Mouse (Mus musculus): ENCODE measurements around the gene Dpp9. TPM values are rescaled to one million over a fixed set of nuclear protein-coding genes. Genes with fewer than 3 reads are reported as not detected.

The Dpp9 gene
- 51.8 TPM for polyA plus RNA-seq (2012; fragmentation: generic; extraction: Trizol)
- long read RNA-seq, experiment 1, transcript Dpp9-201 (21 exons, 3,374 nt): major isoform, 20 of 29 reads
- long read RNA-seq, experiment 1, partial matches to known transcripts: 3 of 29 reads
- long read RNA-seq, experiment 1, other reads (novel, unspliced or antisense): 6 of 29 reads
- long read RNA-seq, experiment 2, transcript Dpp9-201 (21 exons, 3,374 nt): major isoform, 553 of 649 reads
- long read RNA-seq, experiment 2, partial matches to known transcripts: 25 of 649 reads
- long read RNA-seq, experiment 2, other reads (novel, unspliced or antisense): 71 of 649 reads

- TF ChIP-seq MYOD1 (IDR thresholded peaks at IDR 0.05; ENCODE audit: control insufficient read depth, insufficient read length, low read depth): no peak
- no peak for TF ChIP-seq FOSL1 (IDR thresholded peaks at IDR 0.05; ENCODE audit: insufficient read depth, low read length, poor library complexity, severe bottlenecking)
- peak; percentile 16 for TF ChIP-seq MAX (IDR thresholded peaks at IDR 0.05)
- peak; percentile 58 for TF ChIP-seq CEBPB (IDR thresholded peaks at IDR 0.05; ENCODE audit: low read depth)
- TF ChIP-seq MYOG (IDR thresholded peaks at IDR 0.05; ENCODE audit: control insufficient read depth, extremely low read depth, insufficient read length): no peak
- no peak for TF ChIP-seq USF1 (IDR thresholded peaks at IDR 0.05; ENCODE audit: low read depth)
- no peak for TF ChIP-seq CTCF (IDR thresholded peaks at IDR 0.05; ENCODE audit: control insufficient read depth, insufficient read depth, insufficient read length)
- no peaks in the 10 kb centered on the region for H3K36me3 ChIP-seq (ENCODE audit: control insufficient read depth, insufficient read depth)
- no peaks in the 10 kb centered on the region for H3K27me3 ChIP-seq (ENCODE audit: control insufficient read depth, insufficient read depth, insufficient read length)
- peak within 1 kb of the TSS; percentile 60 for H3K4me3 ChIP-seq (ENCODE audit: insufficient read depth, poor library complexity, severe bottlenecking)
- H3K79me2 ChIP-seq (ENCODE audit: control insufficient read depth, insufficient read depth): peaks cover 49% of the 10 kb centered on the region
- peaks cover 13% of the 10 kb centered on the region for H3K79me3 ChIP-seq (ENCODE audit: low read depth)
- peak within 1 kb of the TSS; percentile 86 for H3ac ChIP-seq (ENCODE audit: control insufficient read depth, insufficient read length, low read depth)
These were observed at the start of gene Dpp9 for GRCm38 (mm10) chr17:56218377-56219191. Gene Dpp9, minus strand, starts transcription at chr17:56218905.

DNA sequence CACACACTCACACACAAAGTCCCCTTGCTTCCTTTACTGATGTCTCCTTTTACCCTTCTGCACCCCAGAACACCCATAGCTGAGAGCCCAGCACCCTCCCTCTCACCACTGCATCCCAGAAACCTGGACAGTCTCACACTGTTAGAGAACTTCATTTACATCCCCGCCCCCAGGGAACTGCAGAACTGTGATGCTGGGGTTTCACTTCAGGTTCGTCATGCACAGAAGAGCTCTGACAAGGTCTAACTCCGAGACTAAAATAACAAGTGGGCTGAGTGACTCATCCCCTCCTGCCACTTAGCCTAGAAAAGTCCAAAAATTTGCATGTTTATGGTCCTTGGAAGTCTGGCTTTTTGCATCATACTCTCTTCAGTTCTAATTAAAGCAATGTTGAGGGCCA lies 47.6 kb upstream of the Dpp9 start:
- Histone ChIP-seq H3K36me3 (ENCODE audit: control insufficient read depth, insufficient read depth) (peaks cover 19% of the 10 kb centered on the region), H3K4me3 (ENCODE audit: insufficient read depth, poor library complexity, severe bottlenecking) (no peak overlapping the region), H3K79me3 (ENCODE audit: low read depth) (peaks cover 3% of the 10 kb centered on the region), H3ac (ENCODE audit: control insufficient read depth, insufficient read length, low read depth) (peak overlapping the region; percentile 45), H3K79me2 (ENCODE audit: control insufficient read depth, insufficient read depth) (peaks cover 25% of the 10 kb centered on the region), H3K27me3 (ENCODE audit: control insufficient read depth, insufficient read depth, insufficient read length) (no peaks in the 10 kb centered on the region)
- TF ChIP-seq FOSL1 (IDR thresholded peaks at IDR 0.05; ENCODE audit: insufficient read depth, low read length, poor library complexity, severe bottlenecking) (peak; percentile 49), CTCF (IDR thresholded peaks at IDR 0.05; ENCODE audit: control insufficient read depth, insufficient read depth, insufficient read length) (no peak), MYOG (IDR thresholded peaks at IDR 0.05; ENCODE audit: control insufficient read depth, extremely low read depth, insufficient read length) (no peak), CEBPB (IDR thresholded peaks at IDR 0.05; ENCODE audit: low read depth) (no peak), MAX (IDR thresholded peaks at IDR 0.05) (no peak), USF1 (IDR thresholded peaks at IDR 0.05; ENCODE audit: low read depth) (no peak)

DNA sequence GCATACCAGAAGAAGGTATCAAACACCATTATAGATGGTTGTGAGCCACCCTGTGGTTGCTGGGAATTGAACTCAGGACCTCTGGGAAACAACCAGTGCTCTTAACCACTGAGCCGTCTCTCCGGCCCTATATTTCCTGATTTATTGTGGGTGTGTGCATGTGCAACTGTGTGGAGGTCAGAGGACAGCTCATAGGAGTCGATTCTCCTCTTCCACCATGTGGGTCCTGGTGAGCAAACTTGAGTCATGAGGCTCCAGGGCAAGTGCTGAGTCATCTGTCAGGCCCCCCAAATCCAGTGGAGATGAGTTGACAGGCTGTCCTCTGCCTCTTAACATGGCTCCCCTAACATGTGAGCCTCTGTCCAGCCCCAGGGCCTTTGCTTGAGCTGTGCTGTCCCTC lies 47.2 kb upstream of the Dpp9 start:
- H3K4me3 ChIP-seq (ENCODE audit: insufficient read depth, poor library complexity, severe bottlenecking): no peak overlapping the region
- peak overlapping the region; percentile 45 for H3ac ChIP-seq (ENCODE audit: control insufficient read depth, insufficient read length, low read depth)
- H3K79me2 ChIP-seq (ENCODE audit: control insufficient read depth, insufficient read depth): peaks cover 29% of the 10 kb centered on the region
- TF ChIP-seq FOSL1 (IDR thresholded peaks at IDR 0.05; ENCODE audit: insufficient read depth, low read length, poor library complexity, severe bottlenecking) (peak; percentile 47), CTCF (IDR thresholded peaks at IDR 0.05; ENCODE audit: control insufficient read depth, insufficient read depth, insufficient read length) (no peak), USF1 (IDR thresholded peaks at IDR 0.05; ENCODE audit: low read depth) (peak; percentile 21), MYOD1 (IDR thresholded peaks at IDR 0.05; ENCODE audit: control insufficient read depth, insufficient read length, low read depth) (peak; percentile 33)
- no peaks in the 10 kb centered on the region for H3K27me3 ChIP-seq (ENCODE audit: control insufficient read depth, insufficient read depth, insufficient read length)
- peaks cover 6% of the 10 kb centered on the region for H3K79me3 ChIP-seq (ENCODE audit: low read depth)
- H3K36me3 ChIP-seq (ENCODE audit: control insufficient read depth, insufficient read depth): peaks cover 23% of the 10 kb centered on the region

- Histone ChIP-seq H3K36me3 (ENCODE audit: control insufficient read depth, insufficient read depth) (peaks cover 31% of the 10 kb centered on the region), H3K79me3 (ENCODE audit: low read depth) (peaks cover 11% of the 10 kb centered on the region), H3K4me3 (ENCODE audit: insufficient read depth, poor library complexity, severe bottlenecking) (no peak overlapping the region), H3ac (ENCODE audit: control insufficient read depth, insufficient read length, low read depth) (no peak overlapping the region), H3K27me3 (ENCODE audit: control insufficient read depth, insufficient read depth, insufficient read length) (no peaks in the 10 kb centered on the region), H3K79me2 (ENCODE audit: control insufficient read depth, insufficient read depth) (peaks cover 38% of the 10 kb centered on the region)
- no peak for TF ChIP-seq CTCF (IDR thresholded peaks at IDR 0.05; ENCODE audit: control insufficient read depth, insufficient read depth, insufficient read length)
- TF ChIP-seq CEBPB (IDR thresholded peaks at IDR 0.05; ENCODE audit: low read depth): no peak
- no peak for TF ChIP-seq FOSL1 (IDR thresholded peaks at IDR 0.05; ENCODE audit: insufficient read depth, low read length, poor library complexity, severe bottlenecking)
- TF ChIP-seq USF1 (IDR thresholded peaks at IDR 0.05; ENCODE audit: low read depth): no peak
- TF ChIP-seq MYOG (IDR thresholded peaks at IDR 0.05; ENCODE audit: control insufficient read depth, extremely low read depth, insufficient read length): no peak
- TF ChIP-seq MYOD1 (IDR thresholded peaks at IDR 0.05; ENCODE audit: control insufficient read depth, insufficient read length, low read depth): no peak
- no peak for TF ChIP-seq MAX (IDR thresholded peaks at IDR 0.05)
These were observed 46.3 kb upstream of the Dpp9 start for GRCm38 (mm10) chr17:56265011-56265410.

GRCm38 (mm10) chr17:56264020-56264419 lies 45.3 kb upstream of the Dpp9 start:
- Histone ChIP-seq H3ac (ENCODE audit: control insufficient read depth, insufficient read length, low read depth) (no peak overlapping the region), H3K27me3 (ENCODE audit: control insufficient read depth, insufficient read depth, insufficient read length) (no peaks in the 10 kb centered on the region), H3K4me3 (ENCODE audit: insufficient read depth, poor library complexity, severe bottlenecking) (no peak overlapping the region), H3K36me3 (ENCODE audit: control insufficient read depth, insufficient read depth) (peaks cover 40% of the 10 kb centered on the region), H3K79me2 (ENCODE audit: control insufficient read depth, insufficient read depth) (peaks cover 48% of the 10 kb centered on the region), H3K79me3 (ENCODE audit: low read depth) (peaks cover 21% of the 10 kb centered on the region)
- TF ChIP-seq CTCF (IDR thresholded peaks at IDR 0.05; ENCODE audit: control insufficient read depth, insufficient read depth, insufficient read length): peak; percentile 88
- no peak for TF ChIP-seq USF1 (IDR thresholded peaks at IDR 0.05; ENCODE audit: low read depth)

Data from C2C12 (cell line).